Mouse (Mus musculus) thymus, postnatal 14 days (tissue): ENCODE data around the gene Cavin2.

Source experiments
- DNase-seq: peaks from one replicate; pipeline ENCODE4 v3.0.0; 2021

Cavin2 gene

GRCm38 (mm10) chr1:51323506-51323905 is 34.6 kb downstream of the Cavin2 start:
- no peak for DNase-seq

- no peak for DNase-seq
Measured at GRCm38 (mm10) chr1:51328541-51328940, 39.6 kb downstream of the Cavin2 start.

GRCm38 (mm10) chr1:51332986-51333385 is 44.1 kb downstream of the Cavin2 start:
- no peak for DNase-seq

- DNase-seq, result peak; percentile 75
Measured at GRCm38 (mm10) chr1:51333557-51334285, 44.8 kb downstream of the Cavin2 start.

GRCm38 (mm10) chr1:51334289-51334688 is 45.4 kb downstream of the Cavin2 start:
- DNase-seq, result peak; percentile 9

GRCm38 (mm10) chr1:51335081-51335480 is 46.2 kb downstream of the Cavin2 start:
- no peak for DNase-seq

GRCm38 (mm10) chr1:51344160-51344559 is 55.2 kb downstream of the Cavin2 start:
- DNase-seq, result no peak

- peak; percentile 25 for DNase-seq
Measured at GRCm38 (mm10) chr1:51347596-51347995, 58.7 kb downstream of the Cavin2 start.

- no peak for DNase-seq
Measured at GRCm38 (mm10) chr1:51348631-51349030, 59.7 kb downstream of the Cavin2 start.

- DNase-seq, result no peak
Measured at GRCm38 (mm10) chr1:51349291-51349967, 60.5 kb downstream of the Cavin2 start.
